In the genomic region with DNA sequence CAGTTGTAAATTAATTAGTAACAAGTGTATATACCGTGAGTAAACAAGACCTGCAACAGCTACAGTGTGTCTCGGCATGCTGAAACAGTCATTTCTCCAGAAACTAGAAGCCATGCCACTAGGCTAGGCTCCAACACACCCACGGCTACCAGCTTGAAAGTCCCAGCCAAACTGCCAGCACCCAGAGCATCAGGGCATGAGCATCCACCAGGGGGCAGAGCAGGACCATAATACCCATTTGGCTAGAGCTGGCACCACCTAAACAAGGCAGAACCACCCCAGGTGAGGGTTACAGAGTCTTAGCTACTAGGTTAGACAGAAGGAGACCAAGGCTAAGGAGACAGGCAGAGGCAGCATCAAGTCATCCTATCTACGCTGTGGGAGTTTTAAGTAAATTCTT, we compare ENCODE assay signal across 9 mouse cellular contexts. TPM values are rescaled to one million over a fixed set of nuclear protein-coding genes. Genes with fewer than 3 reads are reported as not detected.
A peak's percentile ranks its signal among the peaks of the same experiment; 100 is the strongest.
DNase-seq lines count a peak whose midpoint lies in the region; ATAC-seq and TF ChIP-seq lines count a peak whose summit lies in the region.
"Had no signal": no experiment of that assay in that cellular context is flagged by ENCODE, and none has a peak within 500 bp of the region (broad histone marks: within the 10 kb centered on the region; RNA-seq: fewer than 3 reads in every experiment).

No protein-coding gene starts in this region.

- 26% methylated on average over 4 of the region's 4 CpGs for WGBS in hindbrain, embryonic 15.5 days
- 18% methylated on average over 4 of the region's 4 CpGs for WGBS in midbrain, embryonic 13.5 days

- no peaks in the 10 kb centered on the region for H3K36me3 ChIP-seq in hindbrain, embryonic 15.5 days
- H3K36me3 ChIP-seq in midbrain, embryonic 13.5 days, result no peaks in the 10 kb centered on the region

- H3K4me2 ChIP-seq in hindbrain, embryonic 15.5 days, result no peak overlapping the region
- H3K4me2 ChIP-seq in midbrain, embryonic 13.5 days (replicated peaks), result no peak overlapping the region

- H3K27me3 ChIP-seq in hindbrain, embryonic 15.5 days, result no peaks in the 10 kb centered on the region
- H3K27me3 ChIP-seq in midbrain, embryonic 13.5 days, result 0 out of 2 replicates have a peak, but pooled peaks cover 4% of the 10 kb centered on the region

- no peak overlapping the region for H3K9ac ChIP-seq in hindbrain, embryonic 15.5 days
- H3K9ac ChIP-seq in midbrain, embryonic 13.5 days (replicated peaks), result no peak overlapping the region

- H3K27ac ChIP-seq in hindbrain, embryonic 15.5 days (replicated peaks), result no peak overlapping the region
- H3K27ac ChIP-seq in left cerebral cortex, adult 2 months, result no peak overlapping the region
- no peak overlapping the region for H3K27ac ChIP-seq in midbrain, embryonic 13.5 days

- peak; percentile 91 for TF ChIP-seq CTCF in left cerebral cortex, adult 2 months (IDR thresholded peaks at IDR 0.05)

- no peak overlapping the region for H3K4me3 ChIP-seq in hindbrain, embryonic 15.5 days
- no peak overlapping the region for H3K4me3 ChIP-seq in left cerebral cortex, adult 2 months
- H3K4me3 ChIP-seq in midbrain, embryonic 13.5 days (replicated peaks), result no peak overlapping the region
- H3K4me3 ChIP-seq: myocyte had no signal

- peak; percentile 83 for ATAC-seq in frontal cortex, adult (ENCODE audit: low TSS enrichment)
- peak; percentile 42; the same call in 1 of the 2 replicates for ATAC-seq in hindbrain, embryonic 15.5 days (ENCODE audit: low FRiP score, low read depth)
- ATAC-seq in midbrain, embryonic 13.5 days, result peak; percentile 76
- ATAC-seq in activated CD4-positive, CD25-positive, alpha-beta regulatory T cell, adult 4 months, result no peak

- DNase-seq in T-cell, adult 2 months (ENCODE audit: low spot score), result peak; percentile 28
- DNase-seq in cerebellum, adult 18-20 months, result peak; percentile 90 to 94
- peak; percentile 82 to 89 for DNase-seq in left cerebral cortex, adult 2 months (ENCODE audit: extremely low spot score in 1 of 2, low spot score in 2 of 2)
- DNase-seq in spleen, adult 12 weeks (ENCODE audit: low spot score), result peak; percentile 42

- no peaks in the 10 kb centered on the region for H3K9me3 ChIP-seq in hindbrain, embryonic 15.5 days
- H3K9me3 ChIP-seq in midbrain, embryonic 13.5 days, result no peaks in the 10 kb centered on the region

- intact Hi-C loops in left cerebral cortex, adult 2 months (cut with DNase I), result loop anchor here (1.0 to 5.0 kb wide), 3 partner anchors 124 to 325 kb away; a partner anchor contains a TSS

- peaks cover 27% of the 10 kb centered on the region for H3K4me1 ChIP-seq in hindbrain, embryonic 15.5 days (replicated peaks)
- peaks cover 29% of the 10 kb centered on the region for H3K4me1 ChIP-seq in midbrain, embryonic 13.5 days (replicated peaks)

RNA-seq across cellular contexts. Expression of a gene that starts 55.6 kb away (rescaled TPM):
- polyA plus RNA-seq in hindbrain, embryonic 15.5 days (2015; fragmentation: Nextera tagmentation; extraction: Ambion mirVana), result 0.65 and 0.96 TPM in 2 replicates
- total RNA-seq in left cerebral cortex, adult 2 months (2021), result 10 to 100 TPM; 14.6 to 17.5 TPM
- 0.28 and 0.40 TPM in 2 replicates for polyA plus RNA-seq in midbrain, embryonic 13.5 days (2015; fragmentation: Nextera tagmentation; extraction: Ambion mirVana)
- polyA plus RNA-seq in activated CD4-positive, CD25-positive, alpha-beta regulatory T cell, adult 4 months (2017; shearing (Covaris generic)), result 10 to 100 TPM in 1 of 2 experiments, 1 to 10 TPM in 1; 9.2 to 12.0 TPM
- polyA plus RNA-seq: myocyte had no signal

Comparison
In these comparisons a context has a peak if more than half of its experiments do, and no peak if none do; other contexts are left out.
1. DNase-seq: peak in every context shown above with its lines; median percentile 92 in cerebellum, adult 18-20 months; 86 in left cerebral cortex, adult 2 months; 42 in spleen, adult 12 weeks; 28 in T-cell, adult 2 months.